Mouse (Mus musculus): ENCODE measurements around the gene Cep295nl.
A peak's percentile ranks its signal among the peaks of the same experiment; 100 is the strongest.
"Not testable (repeated sequence)": the region's sequence is repeated elsewhere in the genome, so short reads cannot be mapped to it uniquely, and the experiment has no call there.

The Cep295nl gene

GRCm38 (mm10) chr11:118321971-118322370 is 20.3 kb downstream of the Cep295nl start:
- DNase-seq (ENCODE audit: low read depth): no peak

- no peak for DNase-seq (ENCODE audit: low read depth)
Measured at GRCm38 (mm10) chr11:118321500-118321899, 20.8 kb downstream of the Cep295nl start.

GRCm38 (mm10) chr11:118318678-118319077 is 23.6 kb downstream of the Cep295nl start:
- DNase-seq (ENCODE audit: low read depth): peak; percentile 85

- DNase-seq (ENCODE audit: low read depth): peak; percentile 78
Measured at GRCm38 (mm10) chr11:118317129-118317528, 25.2 kb downstream of the Cep295nl start.

GRCm38 (mm10) chr11:118316231-118316806 is 26.0 kb downstream of the Cep295nl start:
- no peak for DNase-seq (ENCODE audit: low read depth)

GRCm38 (mm10) chr11:118312132-118312723 is 30.1 kb downstream of the Cep295nl start:
- DNase-seq (ENCODE audit: low read depth): no peak

- not testable (repeated sequence) for DNase-seq (ENCODE audit: low read depth)
Measured at GRCm38 (mm10) chr11:118307962-118308361, 34.3 kb downstream of the Cep295nl start.

GRCm38 (mm10) chr11:118303959-118304358 is 38.3 kb downstream of the Cep295nl start:
- DNase-seq (ENCODE audit: low read depth): not testable (repeated sequence)

GRCm38 (mm10) chr11:118298810-118299209 is 43.5 kb downstream of the Cep295nl start:
- DNase-seq (ENCODE audit: low read depth): no peak

GRCm38 (mm10) chr11:118297967-118298366 is 44.3 kb downstream of the Cep295nl start:
- peak; percentile 30 for DNase-seq (ENCODE audit: low read depth)

- DNase-seq (ENCODE audit: low read depth): no peak
Measured at GRCm38 (mm10) chr11:118295026-118295425, 47.3 kb downstream of the Cep295nl start.

GRCm38 (mm10) chr11:118292671-118293070 is 49.6 kb downstream of the Cep295nl start:
- no peak for DNase-seq (ENCODE audit: low read depth)

- DNase-seq (ENCODE audit: low read depth): peak; percentile 99
Measured at GRCm38 (mm10) chr11:118289999-118290889, 52.1 kb downstream of the Cep295nl start, which contains the start of gene Usp36. Gene Usp36, minus strand, starts transcription at chr11:118290244.

GRCm38 (mm10) chr11:118289562-118289961 is 52.7 kb downstream of the Cep295nl start:
- no peak for DNase-seq (ENCODE audit: low read depth)

GRCm38 (mm10) chr11:118289037-118289511 is 53.2 kb downstream of the Cep295nl start:
- peak; percentile 56 for DNase-seq (ENCODE audit: low read depth)

GRCm38 (mm10) chr11:118287573-118287972 is 54.7 kb downstream of the Cep295nl start:
- no peak for DNase-seq (ENCODE audit: low read depth)

- DNase-seq (ENCODE audit: low read depth): no peak
Measured at GRCm38 (mm10) chr11:118286434-118286833, 55.9 kb downstream of the Cep295nl start.

GRCm38 (mm10) chr11:118285791-118286190 is 56.5 kb downstream of the Cep295nl start:
- no peak for DNase-seq (ENCODE audit: low read depth)
